Mouse (Mus musculus) c-Kit-negative CD71-positive TER-119-positive erythroid progenitor cells, embryonic 14.5 days (primary cell): ENCODE results near the gene Ptprd.

Source experiments
- DNase-seq: peaks from one replicate; pipeline ENCODE4 v3.0.0-alpha.2; 2013; ENCODE audit warnings: low read depth, low spot score

Gene Ptprd

DNA sequence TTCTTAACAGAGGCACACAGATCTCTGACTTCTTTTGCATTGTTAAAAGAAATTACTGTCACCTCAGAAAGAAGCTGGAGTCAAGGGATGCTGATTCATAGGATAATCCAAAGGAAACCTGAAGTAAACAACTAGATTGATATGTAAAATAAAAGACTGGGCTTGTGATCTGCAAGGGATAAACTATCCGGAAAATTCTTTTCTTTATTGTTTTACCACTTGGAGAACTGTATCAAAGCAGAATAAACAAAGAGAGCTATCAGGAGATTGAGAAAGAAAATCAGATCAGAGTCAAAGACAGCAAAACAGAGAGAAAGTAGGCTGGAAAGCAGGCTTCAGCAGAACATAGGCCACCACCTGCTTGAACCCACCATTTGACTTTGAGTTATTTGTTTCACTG lies 962.0 kb downstream of the Ptprd start:
- no peak for DNase-seq

DNA sequence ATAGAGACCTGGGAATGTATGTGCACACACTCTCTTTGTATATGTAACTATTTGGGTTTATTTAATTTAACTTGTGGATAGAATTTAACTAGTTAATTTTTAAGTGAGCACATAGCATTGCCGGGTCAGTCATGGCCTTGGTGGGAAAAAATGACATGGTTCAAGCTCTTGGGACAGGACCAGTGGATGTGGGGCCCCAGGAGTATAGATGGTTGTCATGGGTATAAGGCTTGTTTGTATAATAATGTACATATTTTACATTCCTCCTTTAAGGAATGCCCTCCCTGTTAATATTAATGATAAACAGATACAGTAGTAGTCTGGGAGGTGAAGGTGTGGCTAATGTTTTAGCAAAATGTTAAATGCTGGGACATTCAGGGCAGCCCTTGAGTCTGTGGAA lies 962.8 kb downstream of the Ptprd start:
- no peak for DNase-seq

DNA sequence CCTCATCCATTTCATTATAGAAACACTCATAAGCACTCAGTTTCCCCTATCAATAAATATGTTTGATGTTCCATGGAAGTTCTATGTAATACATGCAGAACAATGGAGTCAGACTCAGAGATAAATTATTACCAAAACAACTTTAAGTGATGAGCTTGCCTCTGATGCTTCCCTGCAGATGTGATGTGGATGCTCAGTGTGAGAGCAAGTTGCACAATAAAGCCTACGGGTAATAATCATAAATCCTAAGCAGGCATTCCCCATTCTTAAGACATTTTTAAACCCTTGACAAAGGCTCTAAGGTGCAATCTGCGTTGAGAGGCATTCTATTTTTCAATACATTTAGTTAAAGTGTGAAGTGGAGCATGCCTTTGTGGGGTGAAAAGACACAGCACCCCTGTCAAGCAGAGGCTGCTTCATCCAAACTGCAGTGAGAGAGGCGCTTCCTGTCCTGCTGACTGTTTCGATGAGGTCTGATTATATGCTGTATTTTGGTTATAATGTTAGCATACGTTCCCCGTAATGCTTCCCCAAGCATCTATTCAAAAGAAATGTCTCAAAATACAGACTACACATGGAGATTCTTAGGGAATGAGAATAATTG lies 969.8 kb downstream of the Ptprd start:
- no peak for DNase-seq

DNA sequence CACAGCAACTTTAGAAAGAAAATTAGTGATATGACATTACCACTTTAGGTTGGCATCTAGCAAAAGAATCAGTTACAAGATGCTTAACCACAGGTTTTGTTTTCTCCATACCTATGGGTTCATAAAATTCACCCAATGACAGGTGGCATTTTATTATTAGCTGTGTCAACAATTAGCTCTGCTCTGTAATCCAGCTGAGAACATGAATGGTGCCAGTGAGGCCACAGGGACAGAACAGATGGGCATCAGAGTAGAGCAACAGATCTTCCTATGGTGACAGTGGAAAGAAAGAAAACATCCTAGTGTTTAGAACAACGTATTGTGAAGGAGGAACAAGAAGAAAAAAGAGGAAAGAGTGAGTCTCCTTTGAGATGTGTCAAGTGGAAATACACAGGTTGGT lies 973.6 kb downstream of the Ptprd start:
- no peak for DNase-seq

DNA sequence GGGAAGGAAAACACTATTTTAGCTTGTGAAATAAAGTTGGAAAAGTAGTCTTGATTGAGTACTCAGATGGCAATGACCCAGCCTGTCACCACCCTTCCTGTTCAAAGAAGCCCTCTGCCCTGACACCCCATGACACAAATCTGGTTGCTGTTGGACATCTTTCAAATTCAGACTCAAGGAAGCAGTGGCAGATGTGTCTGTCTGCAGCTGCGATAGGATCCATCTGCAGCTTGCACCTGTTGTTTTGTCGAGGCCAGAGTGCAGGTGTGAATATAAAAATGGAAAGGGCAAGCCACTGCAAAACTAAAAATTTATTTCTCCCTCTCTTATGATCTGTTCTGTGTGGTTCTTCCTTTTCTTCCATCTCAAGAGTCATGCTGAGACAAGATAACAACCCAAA lies 978.5 kb downstream of the Ptprd start:
- DNase-seq, result no peak

DNA sequence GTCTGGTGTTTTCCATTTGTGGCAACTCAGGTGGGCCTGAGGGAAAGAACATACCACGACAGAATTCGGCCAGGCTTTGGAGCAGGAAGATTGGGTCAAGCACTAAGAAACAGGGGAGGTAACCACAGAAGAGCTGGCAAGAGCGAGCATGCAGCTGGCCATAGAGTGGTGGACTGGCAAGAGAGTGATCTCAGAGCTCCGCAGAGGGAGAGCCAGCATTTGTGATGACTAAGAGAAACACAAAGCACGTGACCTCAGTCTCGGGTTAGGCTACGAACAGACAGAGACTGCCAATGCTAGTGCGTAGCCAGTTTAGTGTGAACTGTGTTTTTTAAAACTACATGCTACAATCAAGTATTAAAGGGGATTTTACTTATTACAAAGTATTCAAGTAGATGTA lies 1042.9 kb downstream of the Ptprd start:
- no peak for DNase-seq

DNA sequence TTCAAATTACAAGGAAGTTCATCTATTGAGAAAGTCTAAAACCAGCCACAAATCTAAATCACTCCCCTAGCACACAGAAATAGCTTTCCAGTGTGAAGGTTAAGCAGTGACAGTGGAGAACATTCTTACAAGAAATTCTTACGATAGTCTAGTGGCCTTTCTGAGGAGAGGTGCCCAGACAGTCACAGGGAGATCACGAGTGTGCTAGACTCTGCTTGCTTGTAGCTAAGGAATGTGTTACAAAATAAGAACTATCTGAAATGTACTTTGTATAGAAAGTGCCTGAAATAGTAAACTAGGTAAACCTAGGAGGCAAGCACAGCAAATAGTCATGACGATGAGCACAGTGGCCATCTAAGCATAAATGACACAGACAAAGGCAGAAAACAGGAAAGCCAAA lies 1054.2 kb downstream of the Ptprd start:
- DNase-seq, result no peak

DNA sequence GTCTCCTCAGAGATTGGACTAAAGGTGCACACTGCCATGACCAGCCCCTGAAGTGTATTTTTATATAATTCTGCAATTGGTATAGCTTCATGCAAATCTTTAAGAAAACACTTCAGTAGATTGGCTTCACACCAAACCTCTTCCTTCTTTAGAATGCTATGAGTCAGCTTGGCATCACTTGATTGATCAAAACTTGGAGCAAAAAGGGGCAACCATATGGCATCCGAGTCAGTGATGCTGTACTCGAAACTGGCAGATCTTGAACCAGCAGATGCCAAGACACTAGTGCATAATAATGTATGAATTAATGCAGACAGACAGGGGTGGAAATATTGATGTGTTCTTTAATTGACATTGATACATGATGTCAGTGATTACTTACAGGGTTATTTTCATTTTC lies 1056.2 kb downstream of the Ptprd start:
- DNase-seq, result no peak

DNA sequence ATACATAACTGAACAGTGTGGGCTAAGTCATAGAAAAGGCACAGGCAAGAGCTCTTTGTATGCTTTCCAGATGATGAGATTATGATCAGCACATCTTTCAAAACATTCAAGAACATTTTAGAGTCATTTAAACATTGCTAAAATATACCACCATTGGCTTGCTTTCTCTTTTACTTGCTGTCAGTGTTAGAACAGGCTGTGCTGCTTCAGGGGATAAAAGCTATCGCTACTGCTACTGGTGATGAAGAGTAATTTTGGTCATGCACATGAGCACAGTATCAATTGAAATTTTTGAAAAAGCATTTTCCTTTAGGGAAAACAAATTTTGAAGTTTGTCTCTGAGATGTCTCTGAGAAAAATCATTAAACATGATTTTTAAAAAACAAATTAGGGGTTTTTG lies 1056.7 kb downstream of the Ptprd start:
- DNase-seq, result no peak

DNA sequence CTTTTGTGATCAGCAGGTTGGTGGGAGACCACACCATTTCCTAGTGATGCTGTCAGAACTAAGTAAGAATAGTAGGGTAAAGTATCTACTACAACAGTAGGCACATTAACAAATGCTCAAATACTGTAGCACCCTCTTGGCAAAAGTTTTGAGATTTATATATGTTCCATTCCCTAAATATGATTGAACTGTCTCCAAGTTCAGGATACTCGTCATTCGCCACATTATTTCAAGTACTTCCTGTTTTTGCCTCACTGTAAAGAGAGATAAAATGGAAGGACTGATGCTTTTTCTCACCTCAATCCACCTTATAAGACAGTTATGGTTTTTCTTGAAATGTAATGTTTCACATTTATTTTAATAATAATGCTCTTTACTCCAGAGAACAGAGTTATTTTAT lies 1086.9 kb downstream of the Ptprd start:
- DNase-seq, result no peak

DNA sequence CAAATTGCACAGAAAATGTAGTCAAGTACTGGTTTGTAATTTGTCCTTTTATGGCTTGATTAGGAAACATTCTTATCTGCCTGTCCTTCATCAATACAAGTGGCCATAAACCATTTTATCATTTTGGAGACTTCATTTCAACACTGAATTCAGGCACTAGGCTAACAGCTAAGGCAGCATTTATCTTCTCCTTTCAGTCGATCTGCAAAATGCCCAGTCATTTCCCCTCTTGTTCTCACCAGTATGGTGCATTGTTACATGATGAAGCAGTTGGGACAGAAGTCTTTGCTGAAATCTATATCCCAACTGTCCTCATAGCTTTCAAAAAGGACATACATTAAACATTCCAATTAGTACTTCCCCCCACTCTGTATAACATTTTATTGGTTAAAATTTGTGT lies 1100.9 kb downstream of the Ptprd start:
- no peak for DNase-seq

DNA sequence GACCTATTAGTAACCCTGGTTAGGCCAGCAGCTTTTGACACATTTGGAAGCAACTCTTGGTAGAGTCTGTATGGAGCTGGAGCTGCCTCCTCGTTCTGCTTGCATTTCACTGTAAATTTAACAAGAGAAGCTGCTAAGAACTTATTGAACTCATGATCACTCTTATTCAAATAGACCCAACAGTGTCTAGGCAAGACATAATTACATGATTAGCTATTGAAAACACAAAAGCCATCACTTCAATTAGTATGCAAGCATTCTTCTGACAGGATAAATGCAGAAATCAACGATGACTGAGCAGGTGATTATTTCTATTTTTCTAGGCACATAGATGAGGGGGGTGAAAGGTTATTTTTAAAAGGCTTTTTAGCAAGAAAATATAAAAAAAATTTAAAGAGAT lies 1104.5 kb downstream of the Ptprd start:
- no peak for DNase-seq

DNA sequence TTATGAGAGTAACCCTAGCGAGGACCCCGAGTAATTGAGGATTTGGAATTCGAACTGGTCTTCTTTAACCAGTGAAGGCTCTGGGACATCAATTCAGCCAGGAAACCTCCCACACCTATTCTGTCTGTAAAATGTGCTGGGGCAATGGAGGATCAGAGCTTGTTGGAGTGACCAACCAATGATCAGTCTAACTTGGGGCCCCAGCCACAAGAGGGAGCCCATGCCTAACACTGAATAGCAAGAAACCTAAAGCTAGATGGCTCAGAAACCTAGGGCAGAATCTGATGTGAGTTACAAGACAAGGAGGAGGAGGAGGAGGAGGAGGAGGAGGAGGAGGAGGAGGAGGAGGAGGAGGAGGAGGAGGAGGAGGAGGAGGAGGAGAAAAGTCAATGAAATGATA lies 1128.6 kb downstream of the Ptprd start:
- no peak for DNase-seq

DNA sequence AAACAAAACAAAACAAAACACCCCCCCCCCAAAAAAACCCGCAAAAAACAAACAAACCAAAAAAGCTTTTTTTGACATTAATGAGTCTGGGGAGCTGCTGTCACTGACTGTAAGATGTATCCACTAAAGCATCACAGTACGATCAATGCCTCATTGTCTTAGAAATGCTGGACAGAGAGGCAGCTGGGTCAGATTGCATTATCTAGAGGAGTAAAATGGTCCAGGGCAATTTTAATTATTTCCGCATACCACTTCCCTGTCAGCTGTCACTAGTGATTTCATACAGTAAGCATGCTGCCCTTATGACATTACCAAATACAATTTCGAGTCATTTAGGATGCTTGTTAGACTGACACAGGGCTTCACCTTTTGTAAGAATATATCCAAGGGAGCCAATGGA lies 1134.2 kb downstream of the Ptprd start:
- DNase-seq, result no peak

DNA sequence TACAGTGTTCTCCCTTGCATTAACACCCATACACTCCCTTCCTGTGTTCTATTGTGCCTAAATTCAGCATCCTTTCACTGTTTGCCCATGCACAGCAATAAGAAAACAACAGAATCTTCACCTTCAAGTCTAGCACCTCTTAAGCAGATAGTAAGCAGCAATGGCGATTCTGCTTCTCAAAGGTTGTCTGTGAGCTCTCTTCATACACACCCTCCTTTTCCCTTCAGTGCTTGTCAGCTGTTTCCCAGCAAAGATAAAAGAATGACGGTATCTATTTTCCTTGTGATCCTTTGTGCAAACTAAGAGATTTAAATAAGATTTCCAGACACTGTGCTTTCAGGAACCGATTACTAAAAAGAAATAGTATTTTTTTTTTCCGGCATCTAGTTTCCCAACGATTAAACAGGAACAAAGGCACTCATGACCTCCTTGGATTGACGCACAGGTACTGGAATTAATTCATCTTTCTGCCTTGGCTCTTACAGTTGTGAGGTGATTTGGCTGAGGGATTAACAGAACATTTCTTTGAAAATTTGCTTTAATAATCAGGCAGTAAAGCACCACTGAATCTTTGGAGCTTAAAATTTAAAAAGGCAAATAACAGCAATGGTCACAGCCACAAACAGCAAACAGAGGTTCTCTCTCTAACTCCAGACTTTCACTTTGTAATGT lies 1161.1 kb downstream of the Ptprd start:
- no peak for DNase-seq

DNA sequence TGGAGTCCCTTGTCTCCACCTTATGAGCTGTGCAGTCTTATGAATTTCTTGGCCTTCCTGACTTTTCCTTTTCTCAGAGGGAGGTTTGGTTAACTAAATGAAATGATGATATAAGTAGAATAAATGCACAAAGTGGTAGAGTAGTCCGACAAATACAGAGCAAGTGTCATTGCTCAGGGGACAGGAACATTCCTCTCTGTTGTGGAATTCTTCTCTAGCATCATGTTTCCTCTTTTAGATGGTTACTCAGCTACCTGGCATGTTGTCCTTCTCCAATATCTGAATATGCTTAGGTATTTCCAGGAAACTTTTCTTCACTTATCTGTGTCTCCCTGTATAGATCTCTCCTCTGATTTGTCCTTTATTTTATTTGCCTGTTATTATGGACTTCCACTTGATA lies 1207.3 kb downstream of the Ptprd start:
- DNase-seq, result no peak

DNA sequence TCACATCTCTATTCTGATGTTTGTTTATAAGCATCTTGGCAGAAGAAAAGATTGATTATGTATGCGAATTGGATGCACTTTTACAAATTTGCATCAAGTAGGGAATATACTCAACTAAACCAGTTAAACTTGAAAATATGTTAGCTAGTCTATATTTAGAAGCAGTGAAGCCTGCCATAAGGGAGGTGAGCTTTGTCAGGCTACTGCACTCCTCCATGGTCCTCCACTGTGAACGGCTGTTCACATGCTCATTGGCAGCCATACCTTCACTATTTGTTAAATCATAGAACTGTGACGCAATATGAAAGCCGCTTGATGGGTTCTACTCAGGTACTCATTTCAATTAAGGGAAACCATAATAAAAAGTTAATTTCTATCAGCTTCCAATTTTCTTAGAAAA lies 1215.6 kb downstream of the Ptprd start:
- DNase-seq, result no peak

DNA sequence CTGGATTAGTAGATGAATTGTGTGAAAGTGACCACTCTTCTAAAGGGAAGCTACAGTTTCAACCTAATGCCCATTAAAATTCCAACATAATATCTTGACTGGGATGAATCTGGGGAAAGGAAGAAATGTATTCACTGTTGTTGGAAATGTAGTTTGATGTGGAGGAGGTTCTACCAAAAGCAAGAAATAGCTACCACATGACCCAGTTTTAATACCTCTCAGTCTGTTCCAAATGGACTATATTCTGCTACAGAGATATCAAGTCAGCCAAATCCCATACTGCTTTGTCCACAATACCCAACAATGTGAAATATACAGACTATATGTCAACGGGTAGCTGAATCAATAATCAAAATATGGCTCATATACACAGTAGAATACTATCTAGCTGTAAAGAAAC lies 1221.8 kb downstream of the Ptprd start:
- DNase-seq, result no peak

DNA sequence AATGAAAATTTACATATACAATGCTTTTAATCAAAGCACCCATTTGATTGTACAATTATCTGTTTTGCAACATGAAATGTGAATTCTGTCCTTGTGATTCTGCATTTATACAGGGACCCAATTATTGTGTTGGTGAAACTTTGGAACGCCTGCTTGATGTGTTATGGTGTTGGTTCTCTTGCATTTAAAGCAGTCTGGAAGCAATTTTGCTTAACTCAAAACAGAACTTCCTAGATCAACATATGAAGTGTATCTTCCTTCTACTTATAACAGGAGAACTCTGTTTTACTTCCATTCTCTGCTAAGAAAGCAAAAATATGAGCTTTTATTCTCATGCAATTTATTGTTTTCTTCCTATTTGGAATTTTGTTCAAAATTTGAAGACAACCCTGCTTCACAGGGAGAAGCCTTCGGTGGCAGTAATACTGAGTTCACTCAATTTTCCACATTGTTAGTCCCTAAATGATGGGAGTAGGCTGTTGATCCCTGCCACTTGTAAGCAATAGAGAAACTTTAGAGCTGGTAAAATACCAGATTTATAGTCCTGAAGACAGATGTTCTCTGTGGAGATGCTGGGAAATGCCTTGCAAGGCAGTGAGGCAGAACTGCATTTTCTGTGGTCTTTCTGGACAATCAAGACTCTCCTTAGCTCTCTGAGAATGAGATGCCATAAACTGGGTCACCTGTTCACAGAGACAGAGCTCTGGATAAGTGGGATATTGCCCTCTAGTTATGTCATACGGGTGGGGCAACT lies 1234.5 kb downstream of the Ptprd start:
- no peak for DNase-seq

DNA sequence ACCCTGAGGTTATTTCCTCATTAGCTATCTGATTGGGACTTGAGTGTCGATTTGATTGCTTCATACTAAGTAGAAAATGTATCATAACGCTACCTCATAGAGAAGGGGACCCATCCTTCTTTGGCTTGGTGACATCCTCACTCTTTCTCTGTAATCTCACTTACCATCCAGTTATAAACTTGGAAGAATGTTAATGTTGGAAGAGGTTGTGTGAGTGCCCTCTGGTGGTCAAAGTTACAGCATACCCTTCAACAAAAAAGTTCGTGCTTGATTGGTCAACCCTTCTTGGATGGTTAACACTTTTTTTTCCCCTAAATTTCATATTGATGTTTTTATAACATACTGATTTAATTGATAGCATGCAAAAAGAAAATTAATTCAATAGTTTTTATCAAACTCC lies 1263.5 kb downstream of the Ptprd start:
- DNase-seq, result no peak

DNA sequence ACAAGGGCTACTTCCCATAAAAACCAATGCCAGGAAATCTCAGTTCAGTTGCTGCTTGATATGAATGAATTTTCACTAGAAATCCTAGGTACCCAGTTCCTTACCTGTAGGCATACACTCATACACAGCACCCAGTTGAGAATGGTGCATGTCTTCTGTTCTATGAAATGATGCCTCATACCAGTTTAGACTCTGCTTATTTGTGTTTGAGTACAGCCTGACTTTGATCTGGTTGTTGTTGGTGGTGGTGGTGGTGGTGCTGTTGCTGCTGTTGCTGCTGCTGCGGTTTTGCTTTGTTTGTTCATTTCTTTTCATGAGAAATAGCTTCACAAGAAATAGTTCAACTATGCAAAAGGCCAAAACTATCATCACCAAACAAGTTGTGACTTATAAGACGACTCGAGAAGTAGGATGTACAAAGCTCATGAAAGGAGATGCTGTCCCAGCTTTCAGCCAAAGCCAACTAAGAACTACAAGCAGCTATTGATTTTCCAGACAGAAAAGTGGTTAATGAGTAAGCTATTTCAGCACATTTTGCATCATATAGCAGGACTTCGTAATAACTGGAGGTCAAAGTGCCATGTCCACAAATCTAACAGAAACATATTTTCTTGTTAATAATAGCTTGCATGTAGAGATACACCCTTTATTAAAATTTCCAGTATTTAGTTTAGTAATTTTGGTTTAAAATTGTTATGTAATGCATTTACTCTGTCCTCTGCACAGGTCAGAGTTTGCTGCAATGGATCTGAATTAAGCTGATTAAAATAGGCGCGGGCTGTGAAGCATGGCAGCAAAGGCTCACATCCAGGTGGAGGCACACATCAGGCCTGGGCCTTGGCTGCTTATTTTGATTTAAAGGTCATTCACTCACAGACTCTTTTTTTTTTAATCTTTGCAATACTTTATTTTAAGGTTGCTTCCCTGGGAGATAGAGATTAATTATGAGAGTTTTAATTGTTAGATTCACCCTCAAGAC lies 1270.1 kb downstream of the Ptprd start:
- no peak for DNase-seq

DNA sequence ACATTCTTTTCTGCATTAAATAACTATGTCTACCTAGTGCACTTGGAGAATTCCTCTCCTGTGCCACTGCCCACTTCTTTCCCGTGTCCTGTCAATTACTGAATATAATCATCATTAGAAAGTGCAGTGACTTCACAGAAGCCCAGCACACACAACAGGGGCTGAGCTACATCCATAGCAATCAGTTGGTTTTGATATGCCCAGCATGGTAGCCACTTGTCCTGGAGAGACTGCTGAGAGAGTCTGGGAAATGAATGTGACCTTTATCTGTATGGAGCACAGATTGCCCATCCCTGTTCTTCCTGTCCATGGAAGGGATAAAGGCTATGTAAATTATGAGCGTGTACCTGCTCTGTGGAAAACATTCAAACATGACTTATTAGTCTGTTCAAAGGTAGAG lies 1280.2 kb downstream of the Ptprd start:
- DNase-seq, result no peak
